Mouse (Mus musculus): ENCODE measurements around the gene Chd3. TPM values are rescaled to one million over a fixed set of nuclear protein-coding genes. Genes with fewer than 3 reads are reported as not detected.

Chd3 gene
- polyA plus RNA-seq, 1 experiment from 2014 or later: 54.0 TPM

GRCm38 (mm10) chr11:69377766-69378165, 8.6 kb upstream of the Chd3 start:
- H3K4me1 ChIP-seq: peaks cover 3% of the 10 kb centered on the region; the same call in 1 of the 2 replicates
- H3K36me3 ChIP-seq: peaks cover 10% of the 10 kb centered on the region; the same call in 1 of the 2 replicates
- 0 out of 2 replicates have a peak, but pooled peaks have one; percentile 54 for ATAC-seq (ENCODE audit: insufficient read depth, low FRiP score, low read depth)
- H3K27me3 ChIP-seq (replicated peaks): no peaks in the 10 kb centered on the region
- 69% methylated on average over 3 of the region's 3 CpGs for WGBS
- no peaks in the 10 kb centered on the region for H3K9me3 ChIP-seq
- H3K4me3 ChIP-seq (replicated peaks): no peak overlapping the region
- H3K4me2 ChIP-seq: no peak overlapping the region
- H3K27ac ChIP-seq: no peak overlapping the region
- no peak overlapping the region for H3K9ac ChIP-seq

GRCm38 (mm10) chr11:69375646-69376045, 6.4 kb upstream of the Chd3 start:
- no peak overlapping the region for H3K4me2 ChIP-seq
- ATAC-seq (ENCODE audit: insufficient read depth, low FRiP score, low read depth): no peak
- no peak overlapping the region for H3K27ac ChIP-seq
- H3K4me1 ChIP-seq: peaks cover 19% of the 10 kb centered on the region
- H3K4me3 ChIP-seq (replicated peaks): no peak overlapping the region
- WGBS: 85% methylated on average over 4 of the region's 4 CpGs
- H3K36me3 ChIP-seq: peaks cover 10% of the 10 kb centered on the region; the same call in 1 of the 2 replicates
- H3K9ac ChIP-seq: no peak overlapping the region
- no peaks in the 10 kb centered on the region for H3K27me3 ChIP-seq (replicated peaks)
- no peaks in the 10 kb centered on the region for H3K9me3 ChIP-seq

GRCm38 (mm10) chr11:69373223-69373965, 4.2 kb upstream of the Chd3 start:
- Histone ChIP-seq H3K27ac (no peak overlapping the region), H3K9me3 (no peaks in the 10 kb centered on the region), H3K4me1 (peaks cover 19% of the 10 kb centered on the region), H3K4me2 (no peak overlapping the region), H3K9ac (no peak overlapping the region), H3K4me3 (replicated peaks) (no peak overlapping the region), H3K27me3 (replicated peaks) (no peaks in the 10 kb centered on the region), H3K36me3 (peaks cover 10% of the 10 kb centered on the region; the same call in 1 of the 2 replicates)
- WGBS: 89% methylated on average over 16 of the region's 16 CpGs
- ATAC-seq (ENCODE audit: insufficient read depth, low FRiP score, low read depth): peak; percentile 73

GRCm38 (mm10) chr11:69372780-69373170, 3.6 kb upstream of the Chd3 start:
- Histone ChIP-seq H3K27me3 (replicated peaks) (no peaks in the 10 kb centered on the region), H3K9ac (no peak overlapping the region), H3K36me3 (peaks cover 10% of the 10 kb centered on the region; the same call in 1 of the 2 replicates), H3K4me3 (replicated peaks) (no peak overlapping the region), H3K4me1 (peaks cover 24% of the 10 kb centered on the region), H3K9me3 (no peaks in the 10 kb centered on the region), H3K27ac (peak overlapping the region; percentile 86; the same call in 1 of the 2 replicates), H3K4me2 (no peak overlapping the region)
- WGBS: 51% methylated on average over 3 of the region's 3 CpGs
- ATAC-seq (ENCODE audit: insufficient read depth, low FRiP score, low read depth): no peak

GRCm38 (mm10) chr11:69372056-69372779, 3.0 kb upstream of the Chd3 start:
- no peaks in the 10 kb centered on the region for H3K27me3 ChIP-seq (replicated peaks)
- 34% methylated on average over 12 of the region's 12 CpGs for WGBS
- H3K36me3 ChIP-seq: peaks cover 10% of the 10 kb centered on the region; the same call in 1 of the 2 replicates
- ATAC-seq (ENCODE audit: insufficient read depth, low FRiP score, low read depth): no peak
- peak overlapping the region; percentile 21 for H3K4me2 ChIP-seq
- H3K9ac ChIP-seq: no peak overlapping the region
- 0 out of 2 replicates have a peak overlapping the region, but pooled peaks have one; percentile 6 for H3K4me3 ChIP-seq (replicated peaks)
- peak overlapping the region; percentile 86 for H3K27ac ChIP-seq
- peaks cover 29% of the 10 kb centered on the region for H3K4me1 ChIP-seq
- H3K9me3 ChIP-seq: no peaks in the 10 kb centered on the region

- Histone ChIP-seq H3K4me3 (replicated peaks) (0 out of 2 replicates have a peak overlapping the region, but pooled peaks have one; percentile 6), H3K9me3 (no peaks in the 10 kb centered on the region), H3K4me2 (peak overlapping the region; percentile 20; the same call in 1 of the 2 replicates), H3K9ac (no peak overlapping the region), H3K27me3 (replicated peaks) (no peaks in the 10 kb centered on the region), H3K4me1 (peaks cover 30% of the 10 kb centered on the region), H3K27ac (peak overlapping the region; percentile 86), H3K36me3 (peaks cover 10% of the 10 kb centered on the region; the same call in 1 of the 2 replicates)
- ATAC-seq (ENCODE audit: insufficient read depth, low FRiP score, low read depth): no peak
- 49% methylated on average over 12 of the region's 12 CpGs for WGBS
These were observed 2.4 kb upstream of the Chd3 start for GRCm38 (mm10) chr11:69371601-69372000.

- peaks cover 10% of the 10 kb centered on the region; the same call in 1 of the 2 replicates for H3K36me3 ChIP-seq
- H3K9me3 ChIP-seq: no peaks in the 10 kb centered on the region
- ATAC-seq (ENCODE audit: insufficient read depth, low FRiP score, low read depth): no peak
- H3K27ac ChIP-seq: peak overlapping the region; percentile 86
- H3K4me3 ChIP-seq (replicated peaks): no peak overlapping the region
- H3K4me2 ChIP-seq: peak overlapping the region; percentile 20
- H3K4me1 ChIP-seq: peaks cover 32% of the 10 kb centered on the region
- no peak overlapping the region for H3K9ac ChIP-seq
- 15% methylated on average over 9 of the region's 9 CpGs for WGBS
- no peaks in the 10 kb centered on the region for H3K27me3 ChIP-seq (replicated peaks)
These were observed 1.6 kb upstream of the Chd3 start for GRCm38 (mm10) chr11:69370817-69371215.

GRCm38 (mm10) chr11:69369990-69370816, 997 bp upstream of the Chd3 start:
- H3K4me3 ChIP-seq (replicated peaks): peak overlapping the region; percentile 85
- ATAC-seq (ENCODE audit: insufficient read depth, low FRiP score, low read depth): no peak
- no peak overlapping the region for H3K9ac ChIP-seq
- peaks cover 38% of the 10 kb centered on the region for H3K4me1 ChIP-seq
- no peaks in the 10 kb centered on the region for H3K27me3 ChIP-seq (replicated peaks)
- peak overlapping the region; percentile 91 for H3K4me2 ChIP-seq
- peak overlapping the region; percentile 99 for H3K27ac ChIP-seq
- peaks cover 10% of the 10 kb centered on the region; the same call in 1 of the 2 replicates for H3K36me3 ChIP-seq
- 15% methylated on average over 2 of the region's 2 CpGs for WGBS
- H3K9me3 ChIP-seq: no peaks in the 10 kb centered on the region

GRCm38 (mm10) chr11:69368356-69369214, 621 bp downstream of the Chd3 start:
- no peaks in the 10 kb centered on the region for H3K9me3 ChIP-seq
- peaks cover 50% of the 10 kb centered on the region for H3K4me1 ChIP-seq
- WGBS: under 1% methylated on average over 70 of the region's 106 CpGs
- ATAC-seq (ENCODE audit: insufficient read depth, low FRiP score, low read depth): 0 out of 2 replicates have a peak, but pooled peaks have one; percentile 0
- H3K4me3 ChIP-seq (replicated peaks): peak overlapping the region; percentile 85
- peaks cover 5% of the 10 kb centered on the region; the same call in 1 of the 2 replicates for H3K36me3 ChIP-seq
- peak overlapping the region; percentile 99 for H3K9ac ChIP-seq
- H3K4me2 ChIP-seq: peak overlapping the region; percentile 91
- H3K27me3 ChIP-seq (replicated peaks): no peaks in the 10 kb centered on the region
- peak overlapping the region; percentile 99 for H3K27ac ChIP-seq

GRCm38 (mm10) chr11:69367616-69368355, 1.4 kb downstream of the Chd3 start:
- no peak for ATAC-seq (ENCODE audit: insufficient read depth, low FRiP score, low read depth)
- WGBS: 1% methylated on average over 22 of the region's 22 CpGs

More at GRCm38 (mm10) chr11:69367616-69368355, 1.4 kb downstream of the Chd3 start:
- H3K9me3 ChIP-seq: no peaks in the 10 kb centered on the region
- H3K9ac ChIP-seq: peak overlapping the region; percentile 99
- peaks cover 47% of the 10 kb centered on the region for H3K4me1 ChIP-seq
- H3K27me3 ChIP-seq (replicated peaks): no peaks in the 10 kb centered on the region
- peak overlapping the region; percentile 85 for H3K4me3 ChIP-seq (replicated peaks)
- H3K36me3 ChIP-seq: peaks cover 8% of the 10 kb centered on the region; the same call in 1 of the 2 replicates
- H3K27ac ChIP-seq: peak overlapping the region; percentile 99
- peak overlapping the region; percentile 91 for H3K4me2 ChIP-seq
